Mouse (Mus musculus) heart, adult 2 months (tissue): Measurements from ENCODE around the gene Nrip3.

ENCODE experiments used
- CTCF ChIP-seq: fragments of 200-600 bp; IDR thresholded peaks from 2 replicates; pipeline ENCODE4 v1.8.1; 2022; ENCODE audit warnings: antibody characterized with exemption, mild to moderate bottlenecking, moderate library complexity
- POLR2A ChIP-seq: fragments of 200-500 bp; IDR thresholded peaks from 2 replicates; pipeline ENCODE4 v1.6.1; 2011; ENCODE audit warnings: mild to moderate bottlenecking, low read depth, low read length, control low read depth; ENCODE audit not compliant: insufficient read depth

DNA sequence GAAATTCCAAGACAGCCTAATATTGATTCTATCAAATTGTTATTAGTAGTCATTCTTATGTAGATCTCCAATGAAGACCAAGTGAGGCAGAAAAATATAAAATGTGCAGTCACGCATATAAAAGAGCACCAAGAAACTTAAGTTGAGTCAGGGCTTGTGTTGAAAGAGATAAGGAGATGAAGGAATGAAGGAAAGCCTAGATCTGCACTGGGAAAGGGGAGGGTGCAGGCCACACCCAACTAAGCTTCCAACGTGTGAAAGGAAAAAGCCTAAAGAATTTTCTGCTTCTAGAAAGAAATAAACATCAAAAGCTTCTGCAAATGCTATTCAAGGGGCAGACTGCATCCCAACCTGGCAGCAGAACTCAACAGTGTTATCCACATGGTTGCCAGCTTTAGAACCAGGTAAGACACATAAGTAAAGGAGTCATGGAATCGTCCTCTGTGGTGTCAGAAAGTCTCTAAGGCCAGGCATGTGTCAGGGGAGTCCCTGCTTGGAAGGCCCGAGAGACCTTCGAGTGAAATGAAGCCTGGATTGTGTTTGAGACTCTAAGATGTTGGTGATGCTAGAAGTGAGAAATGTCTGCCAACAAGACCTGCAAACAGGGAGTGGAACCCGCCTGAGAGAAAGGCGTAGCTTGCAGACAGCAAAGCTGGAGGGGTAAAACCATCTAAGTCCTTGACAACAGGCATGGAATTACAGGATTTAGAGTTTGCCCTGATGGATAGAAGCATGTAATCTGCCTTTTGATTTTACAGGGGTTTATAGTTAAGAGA, 14.1 kb downstream of the Nrip3 start:
- no peak for TF ChIP-seq POLR2A
- no peak for TF ChIP-seq CTCF
